Mouse (Mus musculus): ENCODE results near the gene Fam162a. TPM values are rescaled to one million over a fixed set of nuclear protein-coding genes. Genes with fewer than 3 reads are reported as not detected.
"Not testable (repeated sequence)": the region's sequence is repeated elsewhere in the genome, so short reads cannot be mapped to it uniquely, and the experiment has no call there.

Gene Fam162a
- total RNA-seq (2015) (128 and 151 TPM in 2 replicates), total RNA-seq (2017) (91.9 and 120 TPM in 2 replicates)

DNA sequence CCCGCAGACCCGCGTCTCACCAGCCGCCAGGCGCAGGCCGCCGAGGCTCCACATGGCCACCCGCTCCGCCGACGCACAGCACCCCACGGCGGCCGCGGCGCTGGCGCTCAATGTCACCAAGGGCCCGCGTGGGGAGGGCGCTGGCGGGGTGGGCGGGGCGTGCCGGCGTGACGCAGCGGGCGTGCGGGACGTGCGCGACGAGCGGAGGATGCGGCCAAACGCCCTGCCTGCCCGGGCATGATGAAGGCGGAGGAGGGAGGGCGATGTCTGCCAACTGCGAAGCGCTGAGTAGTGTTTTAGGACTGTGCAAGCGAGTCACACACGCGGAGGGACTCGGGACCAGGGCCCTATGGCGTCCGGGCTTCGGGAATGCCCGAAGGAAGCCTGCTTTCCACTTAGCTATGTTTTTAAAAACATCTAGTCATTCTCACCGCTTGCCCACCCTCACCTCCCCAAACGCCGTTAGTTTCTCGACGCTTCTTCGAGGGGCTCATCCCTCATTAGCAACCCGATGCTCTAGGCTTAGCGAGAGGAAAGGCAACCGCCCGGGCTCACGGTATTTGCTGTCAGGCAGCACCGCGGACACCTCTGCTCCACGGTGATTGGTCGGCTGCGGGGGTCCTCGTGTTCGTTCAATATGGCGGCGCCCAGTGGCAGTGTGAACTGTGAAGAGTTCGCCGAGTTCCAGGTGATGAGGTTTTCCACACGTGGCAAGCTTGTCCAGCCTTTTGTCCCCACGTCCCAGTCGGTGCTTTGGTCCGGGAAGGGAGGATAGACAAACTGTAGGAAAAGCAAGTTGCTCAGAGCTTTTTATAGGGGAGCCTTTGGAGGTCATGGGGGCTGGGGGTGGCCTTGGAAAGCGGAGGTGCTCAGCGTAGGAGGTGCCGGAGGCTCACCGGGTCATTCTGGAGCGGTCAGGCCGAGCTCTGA, at the start of gene Fam162a, which contains the start of gene Ccdc58:
Gene Fam162a, minus strand, starts transcription at position 145 of the 930 bp plus-strand sequence.
Gene Ccdc58, plus strand, starts transcription at position 236 of the 930 bp plus-strand sequence.
- peak; percentile 88 for ATAC-seq (replicated peaks; ENCODE audit: poor library complexity)

DNA sequence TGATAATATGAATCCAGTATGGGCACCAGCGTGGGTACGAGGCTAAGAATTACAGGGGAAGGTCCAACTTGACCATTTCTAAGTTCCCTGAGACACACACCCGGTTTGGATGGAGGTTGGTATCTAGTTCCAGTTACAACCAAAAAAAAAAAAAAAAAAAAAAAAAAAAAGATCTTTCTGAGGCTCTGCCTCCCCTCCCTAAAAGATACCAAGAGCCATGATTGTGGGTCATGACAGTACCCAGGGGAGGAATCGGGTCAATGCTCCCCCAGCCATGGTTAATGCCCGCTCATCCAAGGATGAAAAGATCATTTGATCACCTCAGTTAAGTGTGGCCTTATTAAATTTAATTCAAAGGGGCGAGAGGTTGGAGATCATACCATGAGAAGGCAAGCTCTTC, 44.4 kb upstream of the Fam162a start:
- ATAC-seq (replicated peaks; ENCODE audit: poor library complexity), result not testable (repeated sequence)

DNA sequence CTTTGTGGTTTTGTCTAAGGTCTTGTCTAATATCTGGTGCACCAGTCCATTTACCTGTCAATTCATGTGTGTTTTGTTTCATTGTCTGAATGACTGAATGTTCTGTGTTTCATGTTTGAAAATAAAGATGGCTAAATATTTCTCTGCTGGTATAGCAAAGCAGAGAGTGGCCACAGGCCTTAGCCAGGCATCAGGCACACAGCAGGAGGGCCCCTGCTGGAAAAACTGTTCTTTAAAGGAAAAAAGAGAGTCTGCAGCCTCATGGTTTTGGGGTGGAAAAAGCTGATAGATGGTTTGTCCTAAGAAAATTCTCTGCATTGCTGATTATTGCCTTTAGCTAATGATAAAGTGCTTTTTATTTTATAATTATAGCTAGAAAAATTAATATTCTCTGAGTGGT, 40.1 kb upstream of the Fam162a start:
- not testable (repeated sequence) for ATAC-seq (replicated peaks; ENCODE audit: poor library complexity)

DNA sequence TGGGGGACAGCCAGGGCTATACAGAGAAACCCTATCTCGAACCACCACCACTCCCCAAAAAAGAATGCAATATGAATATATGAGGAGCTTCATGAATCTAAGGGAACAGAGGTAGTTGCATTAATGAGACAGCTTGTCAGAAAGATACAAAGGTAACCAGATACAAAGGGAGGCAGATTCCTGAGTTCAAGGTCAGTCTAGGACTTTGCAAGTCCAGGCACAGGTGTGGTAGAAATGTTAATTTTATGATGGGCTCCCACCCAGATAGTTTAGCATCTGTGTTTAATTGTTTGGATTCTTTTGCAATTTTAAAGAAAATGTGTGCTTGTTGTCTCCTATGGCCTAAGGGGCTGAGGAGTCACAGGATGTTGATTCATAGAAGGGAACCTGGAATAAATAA, 30.8 kb upstream of the Fam162a start:
- no peak for ATAC-seq (replicated peaks; ENCODE audit: poor library complexity)

DNA sequence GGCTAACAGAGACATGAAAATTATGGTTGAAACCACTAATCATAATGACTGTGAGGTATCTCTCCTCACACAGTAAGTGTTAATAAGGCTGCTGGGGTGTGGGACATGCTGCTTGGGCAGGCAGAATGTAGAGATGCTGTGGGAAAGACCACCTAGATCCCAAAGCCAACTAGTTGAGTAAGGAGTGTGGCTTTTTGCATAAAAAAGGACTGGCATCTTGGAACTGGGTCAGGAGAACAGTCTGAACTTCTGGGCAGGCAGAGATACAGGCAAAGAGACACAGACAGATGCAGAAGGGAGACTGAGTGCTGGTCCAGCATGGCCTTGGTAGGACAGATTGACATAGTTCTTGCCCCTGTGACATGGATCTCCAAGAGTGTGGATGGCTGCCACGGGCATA, 30.1 kb upstream of the Fam162a start:
- no peak for ATAC-seq (replicated peaks; ENCODE audit: poor library complexity)

DNA sequence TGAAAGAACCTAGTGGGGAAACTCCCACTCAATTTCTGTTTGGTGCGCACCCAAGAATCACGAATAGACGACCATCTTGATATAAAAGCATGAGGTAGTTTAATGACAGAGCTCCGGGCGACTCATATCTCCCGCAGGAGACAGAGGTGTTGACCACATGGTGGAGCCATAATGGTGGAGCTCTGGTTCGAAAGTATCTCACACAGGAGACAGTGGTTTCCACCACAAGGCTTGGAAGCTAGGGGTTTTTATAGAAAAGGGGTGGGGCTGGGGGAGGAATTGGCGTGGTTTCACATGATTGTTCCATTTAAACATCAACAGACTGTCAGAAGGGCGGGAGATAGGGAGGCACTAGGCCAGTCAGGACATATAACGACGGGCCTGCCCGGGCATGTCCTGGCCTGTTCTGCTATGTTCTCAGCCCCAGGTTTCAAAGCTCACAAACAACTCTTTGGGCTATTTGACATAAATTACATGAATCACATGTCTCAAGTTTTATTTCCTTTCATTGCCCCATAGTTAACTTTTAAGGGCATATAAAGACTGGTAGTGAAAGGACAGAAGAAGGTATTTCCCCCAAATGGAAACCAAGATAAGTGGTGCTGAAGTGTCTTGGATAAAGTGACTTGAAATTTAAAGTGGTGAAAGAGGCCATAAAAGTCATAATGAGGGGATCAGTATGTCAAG, 26.6 kb upstream of the Fam162a start:
- not testable (repeated sequence) for ATAC-seq (replicated peaks; ENCODE audit: poor library complexity)

DNA sequence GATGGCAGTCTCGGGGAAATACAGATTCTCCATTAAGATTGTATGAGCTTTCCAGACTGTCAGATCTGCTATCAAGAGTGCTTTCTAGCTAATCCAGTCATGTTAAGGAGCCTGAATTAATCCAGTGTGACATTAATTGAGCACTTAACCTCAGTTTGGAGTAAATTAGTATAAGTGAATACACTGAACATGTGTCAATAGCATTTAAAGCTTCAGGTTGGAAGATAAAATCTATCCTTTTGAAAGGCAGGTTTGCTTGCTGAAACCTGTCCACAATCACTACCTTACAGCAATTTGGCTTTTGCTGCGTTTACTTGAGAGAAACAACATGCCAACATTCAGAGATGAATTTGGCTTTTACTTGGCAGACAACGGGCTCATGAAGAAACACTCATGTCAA, 22.7 kb upstream of the Fam162a start:
- ATAC-seq (replicated peaks; ENCODE audit: poor library complexity), result no peak

DNA sequence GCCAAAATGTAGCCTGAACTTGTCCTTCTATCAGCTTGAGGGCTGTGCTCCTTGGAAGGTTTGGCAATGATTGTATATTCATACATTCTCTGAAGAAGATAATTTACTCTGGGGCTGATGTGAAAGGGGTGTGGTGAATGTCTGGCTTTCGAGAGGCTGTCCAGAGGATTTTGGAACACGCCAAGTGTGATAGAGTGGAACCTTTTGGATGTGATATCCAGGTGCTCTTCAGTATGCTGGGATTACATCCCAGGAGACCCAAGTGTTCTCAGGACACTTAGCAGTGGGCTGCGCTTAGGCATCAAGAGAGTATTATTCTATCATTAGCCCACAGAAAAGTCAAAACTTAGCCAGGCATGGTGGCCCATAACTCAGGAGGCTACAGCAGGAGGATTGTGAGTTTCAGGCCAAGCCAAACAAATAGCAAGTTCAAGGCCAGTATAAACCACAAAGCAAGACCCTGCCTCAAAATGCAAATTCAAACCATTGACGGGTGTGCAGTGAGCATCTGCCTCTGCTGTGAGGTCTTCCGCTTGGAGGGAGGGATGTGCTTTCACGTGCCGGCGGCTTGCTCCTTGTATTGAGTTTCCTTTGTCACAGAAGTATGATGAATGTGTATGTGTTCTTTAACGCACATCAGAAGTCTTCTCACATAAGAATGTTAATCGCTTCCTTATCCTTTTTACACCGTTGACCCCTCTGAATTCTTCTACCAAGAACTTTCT, 19.6 kb upstream of the Fam162a start:
- no peak for ATAC-seq (replicated peaks; ENCODE audit: poor library complexity)

DNA sequence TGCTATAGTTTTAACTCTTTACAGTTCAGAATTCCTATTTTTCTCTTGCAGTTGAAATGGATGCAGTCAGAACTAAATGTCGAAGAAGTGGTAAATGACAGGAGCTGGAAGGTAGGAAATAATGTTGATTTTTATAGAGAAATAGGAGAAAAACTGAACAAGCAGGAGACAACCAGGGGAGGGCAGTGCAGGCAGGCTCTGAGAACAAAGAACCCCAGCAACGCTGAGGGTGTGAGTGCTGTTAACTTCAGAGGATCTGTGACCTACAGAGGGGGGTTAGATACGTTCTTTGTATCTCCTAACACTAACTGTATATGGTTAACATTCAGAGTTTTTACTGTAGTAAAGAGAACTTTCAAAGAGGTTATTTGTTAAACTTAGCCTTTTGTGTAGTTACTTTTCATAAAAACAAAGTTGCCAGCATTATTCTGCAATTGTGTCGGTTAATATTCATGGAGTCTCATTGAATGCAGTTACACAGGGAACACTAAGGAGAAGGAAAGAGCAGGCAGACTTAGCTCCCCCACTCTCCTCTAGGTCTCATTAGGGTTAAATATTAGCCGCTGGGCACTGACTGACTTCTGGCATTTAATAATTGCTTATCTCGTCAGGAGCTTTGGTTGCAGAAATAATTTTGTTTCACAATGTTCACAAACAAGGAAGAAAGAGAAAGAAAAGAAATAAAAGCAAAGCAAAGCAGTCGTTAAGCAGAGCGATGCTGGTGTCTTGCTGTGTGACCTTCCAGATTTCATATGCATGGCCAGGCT, 18.6 kb upstream of the Fam162a start:
- ATAC-seq (replicated peaks; ENCODE audit: poor library complexity), result no peak

DNA sequence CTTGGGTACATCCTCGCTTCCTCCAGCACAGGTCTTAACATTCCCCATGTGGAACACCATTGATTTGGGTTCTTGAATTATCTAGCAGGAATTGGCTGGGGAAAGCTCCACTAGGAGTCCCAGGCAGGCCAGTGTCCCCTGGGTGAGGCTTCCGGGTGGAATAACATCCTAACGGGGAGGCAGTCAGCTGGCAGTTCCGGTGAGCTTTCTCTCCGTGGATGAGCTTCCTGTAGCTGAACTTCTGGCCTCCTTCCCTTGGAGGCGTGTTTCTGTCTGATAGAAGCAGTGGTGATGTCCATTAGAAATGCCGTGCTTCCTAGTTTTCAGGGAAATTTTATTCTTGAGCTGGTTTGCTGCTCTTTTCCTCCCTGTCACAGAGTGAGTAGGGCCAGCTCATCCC, 17.7 kb upstream of the Fam162a start:
- no peak for ATAC-seq (replicated peaks; ENCODE audit: poor library complexity)

DNA sequence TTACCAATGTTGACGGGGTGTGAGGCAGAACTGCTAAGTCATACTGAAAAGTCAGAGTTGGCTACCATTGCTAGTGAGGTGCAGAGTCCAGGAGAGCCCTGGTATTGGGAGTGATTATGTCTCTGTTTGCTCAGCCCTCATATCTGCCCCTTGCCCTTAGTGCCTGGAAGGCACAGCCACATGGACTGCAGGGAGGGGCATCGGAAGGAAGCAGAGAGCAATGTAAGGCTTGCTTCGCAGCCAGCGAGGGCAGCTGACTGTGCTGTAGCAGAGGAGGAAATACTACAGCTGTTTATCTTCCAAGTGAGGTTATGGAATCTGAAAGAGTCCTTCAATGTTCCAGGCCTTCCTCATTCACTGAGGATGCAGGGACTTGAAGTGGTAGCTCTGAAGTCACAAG, 16.5 kb upstream of the Fam162a start:
- ATAC-seq (replicated peaks; ENCODE audit: poor library complexity), result no peak

DNA sequence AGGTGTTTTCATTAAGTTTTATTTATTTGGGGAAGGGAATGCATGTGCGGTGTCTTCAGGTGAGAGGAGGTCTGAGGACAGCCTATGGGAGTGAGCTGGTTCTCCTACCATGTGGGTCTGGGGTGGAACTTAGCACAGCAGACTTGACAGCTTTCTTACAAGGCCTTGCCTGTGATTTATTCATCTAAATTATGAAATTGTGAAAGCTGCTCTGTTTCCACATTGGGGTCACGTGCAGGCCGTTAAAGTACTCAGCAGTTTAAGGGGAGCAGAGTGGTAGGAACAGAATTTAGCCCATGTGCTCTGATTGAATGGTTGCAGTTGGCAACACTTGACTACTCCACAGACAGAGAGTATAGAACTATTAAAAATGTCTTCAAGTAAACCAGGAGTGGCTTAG, 8.5 kb upstream of the Fam162a start:
- ATAC-seq (replicated peaks; ENCODE audit: poor library complexity), result no peak

DNA sequence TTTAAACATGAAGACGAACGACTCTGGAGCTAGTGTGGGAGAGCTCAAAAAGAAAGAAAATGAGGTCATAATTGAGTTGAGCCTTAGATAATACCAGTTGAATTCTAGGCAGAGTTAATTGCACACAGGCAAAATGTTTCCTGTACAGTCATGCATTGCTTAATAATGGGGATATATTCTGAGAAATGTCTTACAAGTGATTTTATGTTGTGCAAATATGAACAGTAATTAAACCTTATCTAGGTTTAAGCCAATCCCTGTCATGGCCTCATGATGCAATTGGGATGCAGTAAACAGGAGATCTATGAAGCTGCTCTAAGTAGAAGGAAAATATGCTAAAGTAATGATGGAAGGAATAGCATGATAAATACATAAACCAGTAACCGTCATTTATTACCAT, 3.4 kb upstream of the Fam162a start:
- ATAC-seq (replicated peaks; ENCODE audit: poor library complexity), result no peak

DNA sequence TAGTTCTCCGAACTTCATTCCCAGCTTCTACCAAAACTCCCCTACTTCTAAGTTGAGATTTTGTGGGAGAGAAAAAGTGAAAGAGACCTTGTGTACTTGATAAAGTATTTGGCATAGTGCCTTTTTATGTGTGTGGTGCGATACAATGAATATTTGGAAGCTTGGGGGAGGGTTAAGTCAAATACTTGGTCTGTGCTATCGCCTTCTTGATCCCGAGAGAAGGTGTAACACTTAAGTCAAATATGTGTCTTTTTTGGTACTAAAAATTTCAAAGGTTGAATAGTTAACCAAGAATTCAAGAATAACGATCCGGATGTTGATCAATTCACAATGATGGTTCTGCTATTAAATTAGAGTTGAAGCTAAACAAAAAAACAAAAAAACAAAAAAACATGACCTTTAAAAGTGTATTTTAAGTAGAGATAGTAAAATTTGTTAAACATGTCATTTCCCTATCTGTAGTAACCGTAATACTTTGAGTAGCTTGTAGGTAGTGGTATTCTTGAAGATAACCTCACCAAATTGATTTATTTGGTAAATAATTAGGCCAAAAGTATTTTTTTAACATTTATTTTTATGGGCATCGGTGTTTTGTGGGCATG, 1.1 kb upstream of the Fam162a start:
- peak; percentile 13; the same call in 1 of the 2 replicates for ATAC-seq (replicated peaks; ENCODE audit: poor library complexity)

DNA sequence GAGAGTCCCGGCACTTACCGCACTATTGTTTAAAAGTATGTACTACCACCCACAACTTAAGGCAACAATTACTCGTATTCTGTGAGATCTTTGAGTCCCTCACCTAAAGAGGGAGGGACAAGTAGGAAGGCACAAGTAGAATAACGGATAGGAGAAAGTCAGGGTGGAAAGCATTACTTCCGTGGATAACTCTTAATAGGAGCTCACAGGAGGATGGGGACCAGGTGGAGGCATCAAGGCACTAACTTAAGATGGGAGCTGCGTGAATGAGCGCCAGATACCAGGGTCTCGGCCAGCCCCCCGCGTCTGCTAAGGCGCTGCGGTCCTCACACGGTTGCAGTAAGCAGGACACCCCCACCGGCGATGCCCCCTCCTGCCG, 334 bp downstream of the Fam162a start:
- ATAC-seq (replicated peaks; ENCODE audit: poor library complexity), result no peak; the same call in 1 of the 2 replicates

DNA sequence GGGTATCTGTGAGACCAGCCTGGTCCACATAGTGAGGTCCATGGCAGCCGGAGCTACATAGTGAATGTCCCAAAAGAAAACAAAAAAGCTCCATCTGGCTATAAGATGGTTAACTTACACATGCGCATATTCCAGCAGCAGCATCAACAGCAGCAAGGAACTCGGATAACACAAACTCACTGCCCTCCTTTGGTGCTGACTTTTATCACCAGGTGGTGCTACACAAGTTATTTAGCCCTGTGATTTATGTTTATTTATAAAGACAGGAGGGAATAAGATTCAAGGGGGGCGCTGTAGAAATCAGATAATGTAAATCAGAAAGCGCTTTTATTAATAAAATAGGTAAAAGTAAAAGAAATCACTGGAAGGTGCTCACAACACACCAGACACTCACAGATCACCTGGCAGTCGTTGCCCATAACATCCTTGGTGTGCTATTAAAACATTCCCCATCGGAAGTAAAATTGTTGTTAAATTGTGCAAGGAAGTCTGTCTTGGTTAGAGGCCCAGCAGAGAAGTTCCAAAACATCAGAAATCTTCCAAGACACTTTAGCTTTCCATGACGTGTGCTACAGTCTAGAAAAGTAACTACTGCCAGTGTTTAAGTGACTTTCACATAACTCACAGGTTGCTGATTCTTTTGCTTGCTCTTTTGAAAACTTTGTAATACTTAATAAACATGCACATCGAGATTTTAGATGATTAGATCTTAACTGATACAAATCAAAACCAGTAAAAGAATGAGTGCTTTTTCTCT, 1.4 kb downstream of the Fam162a start:
- no peak for ATAC-seq (replicated peaks; ENCODE audit: poor library complexity)

DNA sequence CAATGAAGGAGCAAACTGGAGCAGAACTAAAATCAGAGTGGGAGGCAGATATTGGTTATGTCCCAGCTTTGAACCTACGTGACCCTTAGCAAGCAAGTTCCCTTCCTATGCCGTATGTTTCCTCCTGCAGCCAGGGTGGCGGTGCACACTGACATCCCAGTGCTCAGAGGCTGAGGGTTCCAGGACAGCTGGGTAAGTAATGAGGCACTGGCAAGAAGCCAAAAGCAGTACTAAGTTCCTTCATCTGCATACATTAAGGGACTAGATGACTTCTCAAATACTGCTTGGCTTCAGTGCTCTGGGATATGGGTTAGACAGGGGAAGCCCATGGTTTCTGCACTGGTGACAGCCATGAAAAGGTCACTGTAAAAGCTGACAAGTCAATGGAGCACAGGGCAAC, 3.0 kb downstream of the Fam162a start:
- no peak for ATAC-seq (replicated peaks; ENCODE audit: poor library complexity)

DNA sequence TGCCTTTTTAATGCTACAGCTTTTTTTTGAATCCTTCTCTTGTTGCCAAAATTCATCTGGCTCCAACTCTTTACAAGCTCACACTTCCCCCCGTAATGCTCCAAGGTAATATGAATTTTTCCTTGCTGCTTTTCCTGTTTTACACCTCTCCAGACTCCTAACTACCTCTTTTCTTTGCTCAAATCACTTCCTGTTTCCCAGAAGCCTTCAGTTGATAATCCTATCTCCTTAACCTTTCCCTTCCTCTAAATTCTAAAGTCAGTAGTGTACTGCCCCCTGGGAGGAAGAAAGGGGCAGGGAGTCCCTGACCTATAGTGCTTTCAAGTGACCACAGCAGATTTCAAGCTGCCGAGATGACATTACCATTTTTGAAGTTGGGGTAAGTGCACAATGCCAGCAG, 3.7 kb downstream of the Fam162a start:
- no peak for ATAC-seq (replicated peaks; ENCODE audit: poor library complexity)

DNA sequence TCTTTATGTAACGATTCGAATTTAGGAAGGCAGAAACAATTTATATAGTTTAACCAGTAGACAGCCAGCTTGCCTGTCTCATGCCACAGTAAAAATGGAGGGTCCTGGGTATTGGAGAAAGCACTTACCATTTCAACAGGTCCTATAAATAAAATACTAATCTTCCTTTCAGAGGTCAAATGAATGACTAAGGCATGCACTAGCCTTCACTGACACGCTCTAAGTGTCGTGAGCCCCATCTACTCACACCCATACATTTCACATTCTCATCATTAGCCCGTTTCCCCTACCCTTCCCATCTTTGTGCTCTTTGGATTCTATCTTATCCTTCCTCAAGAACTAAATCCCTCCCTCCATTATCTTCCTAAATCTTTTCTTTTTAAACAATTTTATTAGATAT, 6.5 kb downstream of the Fam162a start:
- ATAC-seq (replicated peaks; ENCODE audit: poor library complexity), result no peak

All from megakaryocyte progenitor cell, adult 5-6 weeks (primary cell).